Mouse (Mus musculus) lung, adult 2 months (tissue): ENCODE data around the gene Gm45837.

ENCODE experiments used
- CTCF ChIP-seq: fragments of 200-500 bp; IDR thresholded peaks from 2 replicates; pipeline ENCODE4 v1.5.1; 2011; ENCODE audit warnings: mild to moderate bottlenecking, low read length, control low read depth; ENCODE audit not compliant: insufficient read depth
- POLR2A ChIP-seq: fragments of 200-500 bp; IDR thresholded peaks from 2 replicates; pipeline ENCODE4 v1.6.1; 2011; ENCODE audit warnings: low read depth, mild to moderate bottlenecking, control low read depth, low read length, borderline replicate concordance; ENCODE audit errors: extremely low read depth

DNA sequence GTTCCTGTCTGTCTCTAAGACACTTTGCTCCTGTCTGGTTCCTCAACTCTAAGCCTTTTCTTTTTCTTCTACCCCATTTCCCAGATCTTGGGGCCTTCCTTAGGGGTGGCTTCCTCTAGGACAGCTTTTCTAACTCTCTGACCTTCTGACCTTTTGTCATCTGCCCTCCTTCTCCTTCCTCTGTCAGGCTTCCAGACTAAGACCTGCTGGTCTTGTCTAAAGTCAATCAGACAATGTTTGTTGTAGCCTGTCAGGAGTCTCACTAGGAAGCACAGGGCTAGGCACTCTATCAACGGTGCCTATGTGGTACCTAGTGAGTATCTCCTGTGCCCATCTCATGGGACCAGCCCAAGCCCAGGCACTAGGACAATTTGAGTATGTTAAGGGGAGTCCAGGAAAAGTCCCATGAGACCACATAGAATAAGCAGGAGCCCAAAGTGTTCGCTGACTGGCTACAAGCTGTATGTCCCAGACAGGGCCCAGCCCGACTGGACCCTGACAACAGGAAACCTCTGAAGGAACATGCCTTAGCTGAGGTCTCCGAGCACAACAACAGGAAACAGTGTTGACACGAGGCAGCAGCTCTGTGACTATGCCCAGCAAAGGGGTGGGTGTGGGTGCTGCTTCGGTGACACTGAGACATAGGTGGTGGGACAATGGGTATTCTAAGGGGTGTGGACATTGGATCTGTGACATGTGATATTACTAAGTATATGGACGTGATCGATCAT, 55.3 kb downstream of the Gm45837 start:
- no peak for TF ChIP-seq CTCF
- no peak for TF ChIP-seq POLR2A
